Mouse (Mus musculus): ENCODE data around the gene Ppm1k.
"Not testable (repeated sequence)": the region's sequence is repeated elsewhere in the genome, so short reads cannot be mapped to it uniquely, and the experiment has no call there.

The Ppm1k gene

GRCm38 (mm10) chr6:57531441-57531840 lies 3.8 kb downstream of the Ppm1k start:
- no peak for DNase-seq

GRCm38 (mm10) chr6:57531011-57531410 lies 4.3 kb downstream of the Ppm1k start:
- no peak for DNase-seq

GRCm38 (mm10) chr6:57529336-57529845 lies 5.9 kb downstream of the Ppm1k start:
- DNase-seq, result no peak

- DNase-seq, result no peak
Observed at GRCm38 (mm10) chr6:57526933-57527332, 8.3 kb downstream of the Ppm1k start.

- DNase-seq, result peak in 1 of 2 experiments; percentile 8
Observed at GRCm38 (mm10) chr6:57524742-57525141, 10.5 kb downstream of the Ppm1k start.

GRCm38 (mm10) chr6:57520749-57521652 lies 14.3 kb downstream of the Ppm1k start:
- DNase-seq, result no peak

GRCm38 (mm10) chr6:57514035-57514374 lies 21.3 kb downstream of the Ppm1k start:
- no peak for DNase-seq

- DNase-seq, result no peak
Observed at GRCm38 (mm10) chr6:57513351-57514034, 21.8 kb downstream of the Ppm1k start.

- no peak for DNase-seq
Observed at GRCm38 (mm10) chr6:57511899-57512298, 23.4 kb downstream of the Ppm1k start.

GRCm38 (mm10) chr6:57503662-57504379 lies 31.4 kb downstream of the Ppm1k start:
- no peak for DNase-seq

GRCm38 (mm10) chr6:57499209-57499608 lies 36.1 kb downstream of the Ppm1k start:
- no peak for DNase-seq

- not testable (repeated sequence) for DNase-seq
Observed at GRCm38 (mm10) chr6:57468161-57468560, 67.1 kb downstream of the Ppm1k start.

Data from cerebellum, postnatal 25 days (tissue).